Mouse (Mus musculus) liver, embryonic 14.5 days (tissue): ENCODE results near the gene Plekhf1. TPM values are rescaled to one million over a fixed set of nuclear protein-coding genes. Genes with fewer than 3 reads are reported as not detected.

Experiments
- ATAC-seq: fragments of 200-750 bp; cut with Nextera tagmentation; 2 replicates; pipeline ENCODE4 v1.8.0; 2017; ENCODE audit warnings: moderate number of reproducible peaks, mild to moderate bottlenecking, moderate library complexity; ENCODE audit not compliant: insufficient read depth
- DNase-seq, 3 experiments: peaks; one replicate each; pipeline ENCODE4 v3.0.0-alpha.2; 2012 to 2013; ENCODE audit warnings: low read depth in 3 of 3, low spot score in 3 of 3
- H3K27ac ChIP-seq: fragments of 300-500 bp; sonication (generic); 2 replicates; pipeline ENCODE4 v1.5.1; 2014; ENCODE audit warnings: moderate library complexity, mild to moderate bottlenecking, control low read depth, inconsistent platforms
- H3K27me3 ChIP-seq: fragments of 300-500 bp; sonication (generic); 2 replicates; pipeline ENCODE4 v1.6.1; 2014; ENCODE audit warnings: mild to moderate bottlenecking, low read length, moderate library complexity; ENCODE audit not compliant: control insufficient read depth, insufficient read depth
- H3K36me3 ChIP-seq: fragments of 300-500 bp; sonication (generic); replicated peaks from 2 replicates; pipeline ENCODE4 v1.6.1; 2014; ENCODE audit warnings: low read depth; ENCODE audit not compliant: control insufficient read depth, insufficient read depth
- H3K4me1 ChIP-seq, 2 experiments: fragments of 200-500 bp in 1 of 2; fragments of 300-500 bp in 1 of 2; sonication (generic) in 1 of 2; replicated peaks; 2 replicates each; pipeline ENCODE4 v1.6.1; 2012 to 2014; ENCODE audit warnings: antibody characterized with exemption in 1 of 2, inconsistent platforms in 1 of 2, low read length in 1 of 2; ENCODE audit not compliant: control insufficient read depth in 2 of 2, insufficient read depth in 2 of 2
- H3K4me2 ChIP-seq: fragments of 300-500 bp; sonication (generic); 2 replicates; pipeline ENCODE4 v1.6.1; 2014; ENCODE audit warnings: low read depth, mild to moderate bottlenecking, control low read depth, moderate library complexity
- H3K4me3 ChIP-seq, 2 experiments: fragments of 200-500 bp in 1 of 2; fragments of 300-500 bp in 1 of 2; sonication (generic) in 1 of 2; 2 replicates each; pipeline ENCODE4 v1.5.1; 2012 to 2014; ENCODE audit warnings: low read depth in 2 of 2, low read length in 2 of 2, mild to moderate bottlenecking in 2 of 2, control low read depth in 1 of 2, inconsistent platforms in 1 of 2, moderate library complexity in 1 of 2; ENCODE audit not compliant: insufficient read depth in 1 of 2
- H3K9ac ChIP-seq: fragments of 300-500 bp; sonication (generic); replicated peaks from 2 replicates; pipeline ENCODE4 v1.6.1; 2014; ENCODE audit warnings: mild to moderate bottlenecking, control low read depth, moderate library complexity
- H3K9me3 ChIP-seq: fragments of 300-500 bp; sonication (generic); 2 replicates; pipeline ENCODE4 v1.6.1; 2016; ENCODE audit warnings: low read length, mixed read lengths; ENCODE audit not compliant: control insufficient read depth
- CTCF ChIP-seq: IDR thresholded peaks from 2 replicates; pipeline ENCODE4 v1.5.1; 2016; ENCODE audit warnings: antibody characterized with exemption, low read depth, control low read depth
- EP300 ChIP-seq: IDR thresholded peaks from 2 replicates; pipeline ENCODE4 v1.6.1; 2016; ENCODE audit warnings: antibody characterized with exemption, low read depth
- WGBS: fragments of 180-500 bp; shearing (Covaris S2); extraction: QIAGEN DNeasy Blood & Tissue Kit; methylation state at CpG from one replicate; pipeline ENCODE4 v1.1.7; 2014; ENCODE audit not compliant: insufficient replicate concordance; 5-methylcytosine and 5-hydroxymethylcytosine counted together
- polyA plus RNA-seq, 2 experiments: library from polyadenylated mRNA; depleted of rRNA in 1 of 2; stranded (reverse) in 1 of 2; unstranded in 1 of 2; fragments of >200 nt; fragmentation: Nextera tagmentation in 1 of 2; extraction: Ambion mirVana in 1 of 2; gene quantifications; 2 replicates each; pipeline versions ENCODE4 v1.2.1 to v1.2.3; 2012 to 2014

Plekhf1 gene
- polyA plus RNA-seq, 2 experiments = 0.26 to 0.37 TPM

DNA sequence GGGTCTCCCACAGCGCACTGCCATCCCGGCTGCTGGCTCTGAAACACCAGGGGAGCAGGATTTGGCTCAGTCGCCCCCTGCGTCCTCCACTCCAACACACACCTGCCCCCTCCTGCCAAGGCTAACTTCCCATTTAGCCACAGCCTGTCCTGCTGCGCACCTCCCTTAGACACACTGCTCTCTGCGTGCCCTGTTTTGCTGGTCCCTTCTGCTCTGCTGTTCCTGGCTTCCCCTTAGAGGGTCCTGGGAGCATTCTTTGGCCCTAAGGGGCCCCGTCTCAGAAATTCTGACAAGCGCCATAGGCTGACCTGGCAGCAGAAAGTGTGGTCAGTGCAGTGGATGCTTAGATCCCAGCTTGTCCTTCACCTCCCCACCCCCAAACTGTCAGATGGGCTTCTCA lies 36.7 kb downstream of the Plekhf1 start:
- no peak overlapping the region for H3K9ac ChIP-seq
- no peaks in the 10 kb centered on the region for H3K36me3 ChIP-seq
- TF ChIP-seq EP300 (no peak), CTCF (no peak)
- peaks cover 0 to 5% of the 10 kb centered on the region in 2 experiments; a peak in 1 of 4 replicates for H3K4me1 ChIP-seq
- no peak overlapping the region for H3K4me3 ChIP-seq
- H3K27me3 ChIP-seq = no peaks in the 10 kb centered on the region
- H3K27ac ChIP-seq = no peak overlapping the region
- H3K4me2 ChIP-seq = no peak overlapping the region
- ATAC-seq (no peak), DNase-seq (no peak)
- WGBS = 81% methylated on average over 8 of the region's 8 CpGs
- no peaks in the 10 kb centered on the region for H3K9me3 ChIP-seq

DNA sequence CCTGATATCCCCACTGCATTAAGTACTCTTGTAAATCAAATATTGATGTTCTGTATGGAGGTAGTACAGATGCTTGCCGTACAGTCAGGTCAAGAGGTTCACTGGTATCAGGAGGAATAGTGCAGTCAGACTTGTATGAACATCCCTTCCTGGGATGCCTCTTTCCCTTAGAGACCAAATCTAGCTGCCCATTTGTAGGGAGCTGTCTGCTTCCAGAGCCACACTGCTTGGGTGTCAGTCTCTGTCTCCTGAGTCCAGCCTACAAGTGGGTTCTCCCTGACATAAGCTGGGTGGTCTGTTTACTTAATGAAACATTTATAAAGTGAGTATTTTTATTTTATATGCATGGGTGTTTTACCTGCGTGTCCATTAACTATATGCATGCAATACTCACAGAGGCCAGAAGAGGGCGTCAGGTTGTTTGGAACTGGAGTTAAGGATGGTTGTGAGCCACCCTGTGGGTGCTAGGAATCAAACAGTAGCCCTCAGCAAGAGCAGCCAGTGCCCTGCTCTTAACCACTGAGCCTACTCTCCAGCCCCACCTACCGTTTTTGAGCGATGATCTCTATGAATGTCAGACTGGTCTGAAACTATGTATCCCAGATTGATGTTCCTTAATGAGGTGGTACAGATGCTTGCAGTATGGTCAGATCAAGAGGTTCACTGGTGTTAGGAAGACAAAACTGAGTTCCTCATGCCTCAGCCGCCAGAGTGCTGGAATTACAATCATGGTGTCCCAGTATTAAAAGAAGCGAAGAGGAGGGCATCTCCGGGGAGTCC lies 37.6 kb downstream of the Plekhf1 start:
- DNase-seq = no peak
- 79% methylated on average over 8 of the region's 8 CpGs for WGBS
- no peak overlapping the region for H3K4me2 ChIP-seq

DNA sequence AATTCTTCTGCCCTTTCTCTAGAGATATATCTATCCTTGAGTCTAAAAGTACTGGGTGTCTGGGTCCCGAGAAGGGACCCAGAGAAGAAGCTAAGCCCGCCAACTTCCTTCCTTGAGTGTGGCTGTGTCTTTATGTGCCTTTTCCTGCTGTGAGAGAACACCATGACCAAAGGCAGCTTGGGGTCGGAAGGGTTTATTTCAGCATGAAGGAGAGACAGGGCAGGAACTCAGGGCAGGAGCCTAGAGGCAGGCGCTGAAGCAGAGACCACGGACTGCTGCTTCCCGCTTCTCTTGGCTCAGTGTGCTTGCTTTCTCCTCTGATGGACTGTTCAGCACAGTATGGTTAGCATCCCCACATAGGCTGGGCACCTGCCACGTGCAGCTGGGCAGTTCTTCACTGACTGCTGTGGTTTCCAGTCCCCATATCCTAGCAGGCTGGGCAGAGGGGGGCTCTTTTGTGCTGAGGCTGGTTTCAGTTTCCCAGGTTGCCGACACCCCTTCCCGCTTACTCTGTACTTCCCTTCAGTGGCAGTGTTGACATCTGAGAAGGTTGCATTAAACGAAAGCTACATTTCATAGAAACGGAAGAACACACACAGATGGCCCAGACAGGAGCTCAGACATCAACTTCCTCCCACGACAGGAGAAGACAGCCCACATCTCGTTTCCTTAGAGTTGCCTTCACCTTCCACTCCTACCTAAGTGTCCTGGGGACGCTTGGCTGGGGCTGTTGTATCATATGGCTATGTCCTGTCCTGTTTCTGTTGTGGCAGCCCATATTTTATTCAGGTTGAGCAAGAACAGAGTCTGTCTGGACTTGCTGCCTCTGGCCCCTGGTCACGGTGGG lies 38.5 kb downstream of the Plekhf1 start:
- Histone ChIP-seq H3K36me3 (no peaks in the 10 kb centered on the region), H3K9me3 (no peaks in the 10 kb centered on the region), H3K4me1 (peaks cover 0 to 9% of the 10 kb centered on the region in 2 experiments; a peak in 1 of 4 replicates), H3K27ac (no peak overlapping the region), H3K4me3 (no peak overlapping the region), H3K4me2 (no peak overlapping the region), H3K27me3 (no peaks in the 10 kb centered on the region), H3K9ac (no peak overlapping the region)
- ATAC-seq (peak; percentile 40; the same call in 1 of the 2 replicates), DNase-seq (peak in 1 of 3 experiments; percentile 26)
- 32% methylated on average over 15 of the region's 15 CpGs for WGBS
- no peak for TF ChIP-seq CTCF

More for the DNA sequence above, 37.6 kb downstream of the Plekhf1 start:
- ATAC-seq = no peak
- peak; percentile 53 for TF ChIP-seq CTCF
- no peak for TF ChIP-seq EP300
- Histone ChIP-seq H3K9me3 (no peaks in the 10 kb centered on the region), H3K36me3 (no peaks in the 10 kb centered on the region), H3K4me1 (peaks cover 0 to 6% of the 10 kb centered on the region in 2 experiments; a peak in 1 of 4 replicates), H3K4me3 (no peak overlapping the region), H3K27me3 (no peaks in the 10 kb centered on the region), H3K27ac (no peak overlapping the region), H3K9ac (no peak overlapping the region)

DNA sequence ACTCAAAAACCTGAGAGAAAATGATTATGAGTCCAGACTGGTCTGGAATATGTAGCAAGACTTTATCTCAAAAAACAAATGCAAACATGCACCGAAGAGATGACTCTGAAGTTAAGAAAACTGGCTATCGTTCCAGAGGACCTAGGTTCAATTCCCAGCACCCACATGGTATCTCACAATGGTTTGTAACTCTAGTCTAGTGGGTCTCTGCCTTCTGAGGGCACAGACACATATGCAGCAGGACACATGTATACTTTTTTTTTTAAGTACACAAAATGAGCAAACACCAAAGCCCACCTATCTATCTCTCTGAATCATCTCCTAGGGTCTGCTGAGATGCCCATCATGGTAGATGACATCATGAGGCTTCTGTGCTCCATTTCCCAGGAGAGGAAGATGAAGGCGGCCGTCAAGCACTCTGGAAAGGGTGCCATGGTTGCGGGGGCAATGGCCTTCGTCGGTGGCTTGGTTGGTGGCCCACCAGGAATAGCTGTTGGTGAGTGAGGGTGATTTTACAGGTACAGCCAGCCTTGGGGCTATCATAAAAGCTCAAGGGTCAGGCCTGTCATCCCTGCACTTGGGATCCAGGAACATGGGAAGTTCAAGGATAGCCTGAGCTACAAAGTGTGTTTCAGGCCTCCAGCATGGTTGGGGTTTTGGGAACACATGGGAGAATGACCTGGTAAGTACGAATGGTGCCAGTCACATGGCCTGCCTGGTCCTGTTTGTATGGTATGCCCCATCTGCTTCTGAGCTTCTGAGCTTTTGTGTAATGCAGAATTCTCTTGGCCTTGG lies 39.3 kb downstream of the Plekhf1 start:
- Histone ChIP-seq H3K4me2 (no peak overlapping the region), H3K4me3 (no peak overlapping the region), H3K27ac (no peak overlapping the region), H3K9me3 (no peaks in the 10 kb centered on the region), H3K9ac (no peak overlapping the region), H3K36me3 (no peaks in the 10 kb centered on the region), H3K27me3 (no peaks in the 10 kb centered on the region), H3K4me1 (peaks cover 0 to 10% of the 10 kb centered on the region in 2 experiments; a peak in 1 of 4 replicates)
- TF ChIP-seq CTCF (no peak), EP300 (no peak)
- DNase-seq (no peak), ATAC-seq (no peak)
- WGBS = 62% methylated on average over 8 of the region's 8 CpGs
